Mouse (Mus musculus) cortical plate, adult 2 months (tissue): Measurements from ENCODE around the gene Glt8d2.

Experiments used
- CTCF ChIP-seq: fragments of 200-500 bp; IDR thresholded peaks from 2 replicates; pipeline ENCODE4 v1.5.1; 2011; ENCODE audit warnings: mild to moderate bottlenecking, control low read depth, low read length; ENCODE audit not compliant: insufficient read depth; ENCODE audit errors: extremely low read depth
- POLR2A ChIP-seq: fragments of 200-500 bp; IDR thresholded peaks from 2 replicates; pipeline ENCODE4 v1.6.1; 2011; ENCODE audit warnings: mild to moderate bottlenecking, low read length, control low read depth; ENCODE audit not compliant: insufficient read depth; ENCODE audit errors: extremely low read depth

DNA sequence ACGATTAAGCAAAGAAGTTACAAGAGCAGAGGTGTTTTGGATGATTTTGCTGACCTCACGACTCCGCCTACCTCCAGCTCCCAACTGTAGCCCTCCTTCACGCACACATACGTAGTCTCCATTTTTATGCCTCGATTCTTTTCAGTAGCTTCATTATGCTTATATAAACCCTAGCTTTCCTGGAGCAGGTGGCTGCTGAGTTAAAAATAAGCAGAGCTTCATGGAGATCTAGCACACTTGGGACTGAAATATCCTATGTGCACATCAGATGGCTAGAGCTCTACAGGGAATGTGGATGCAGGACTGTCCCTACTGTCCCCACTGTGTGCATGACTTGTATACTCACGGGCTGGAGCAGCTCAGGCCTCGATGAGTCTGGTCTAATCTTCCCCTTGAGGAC is 28.6 kb downstream of the Glt8d2 start:
- TF ChIP-seq POLR2A (0 out of 2 replicates have a peak, but pooled peaks have one; percentile 8), CTCF (no peak)
